Mouse (Mus musculus) R1 (cell line): ENCODE measurements around the gene Gm10719.
"Not testable (repeated sequence)": the region's sequence is repeated elsewhere in the genome, so short reads cannot be mapped to it uniquely, and the experiment has no call there.

Source experiments
- DNase-seq: peaks from one replicate; pipeline ENCODE4 v3.0.0-alpha.2; 2018; ENCODE audit warnings: low read depth, low spot score

The Gm10719 gene

DNA sequence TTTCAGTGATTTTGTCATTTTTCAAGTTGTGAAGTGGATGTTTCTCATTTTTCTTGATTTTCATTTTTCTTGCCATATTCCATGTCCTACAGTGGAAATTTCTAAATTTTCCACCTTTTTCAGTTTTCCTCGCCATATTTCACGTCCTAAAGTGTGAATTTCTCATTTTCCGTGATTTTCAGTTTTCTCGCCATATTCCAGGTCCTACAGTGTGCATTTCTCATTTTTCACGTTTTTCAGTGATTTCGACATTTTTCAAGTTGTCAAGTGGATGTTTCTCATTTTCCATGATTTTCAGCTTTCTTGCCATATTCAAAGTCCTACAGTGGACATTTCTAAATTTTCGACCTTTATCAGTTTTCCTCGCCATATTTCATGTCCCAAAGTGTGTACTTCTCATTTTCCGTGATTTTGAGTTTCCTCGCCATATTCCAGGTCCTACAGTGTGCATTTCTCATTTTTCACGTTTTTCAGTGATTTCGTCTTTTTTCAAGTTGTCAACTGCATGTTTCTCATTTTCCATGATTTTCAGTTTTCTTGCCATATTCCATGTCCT lies 7.8 kb downstream of the Gm10719 start, which contains the start of gene Gm10717:
Gene Gm10717 (plus strand): TSS at position 506 of the 556 bp plus-strand sequence.
- not testable (repeated sequence) for DNase-seq

GRCm38 (mm10) chr9:3025653-3026052 lies 8.4 kb downstream of the Gm10719 start:
- not testable (repeated sequence) for DNase-seq

- DNase-seq, result not testable (repeated sequence)
Measured at GRCm38 (mm10) chr9:3026136-3026535, 8.9 kb downstream of the Gm10719 start.

GRCm38 (mm10) chr9:3026741-3027140 lies 9.5 kb downstream of the Gm10719 start:
- DNase-seq, result not testable (repeated sequence)

GRCm38 (mm10) chr9:3027200-3027599 lies 10.0 kb downstream of the Gm10719 start:
- DNase-seq, result peak; percentile 76

DNA sequence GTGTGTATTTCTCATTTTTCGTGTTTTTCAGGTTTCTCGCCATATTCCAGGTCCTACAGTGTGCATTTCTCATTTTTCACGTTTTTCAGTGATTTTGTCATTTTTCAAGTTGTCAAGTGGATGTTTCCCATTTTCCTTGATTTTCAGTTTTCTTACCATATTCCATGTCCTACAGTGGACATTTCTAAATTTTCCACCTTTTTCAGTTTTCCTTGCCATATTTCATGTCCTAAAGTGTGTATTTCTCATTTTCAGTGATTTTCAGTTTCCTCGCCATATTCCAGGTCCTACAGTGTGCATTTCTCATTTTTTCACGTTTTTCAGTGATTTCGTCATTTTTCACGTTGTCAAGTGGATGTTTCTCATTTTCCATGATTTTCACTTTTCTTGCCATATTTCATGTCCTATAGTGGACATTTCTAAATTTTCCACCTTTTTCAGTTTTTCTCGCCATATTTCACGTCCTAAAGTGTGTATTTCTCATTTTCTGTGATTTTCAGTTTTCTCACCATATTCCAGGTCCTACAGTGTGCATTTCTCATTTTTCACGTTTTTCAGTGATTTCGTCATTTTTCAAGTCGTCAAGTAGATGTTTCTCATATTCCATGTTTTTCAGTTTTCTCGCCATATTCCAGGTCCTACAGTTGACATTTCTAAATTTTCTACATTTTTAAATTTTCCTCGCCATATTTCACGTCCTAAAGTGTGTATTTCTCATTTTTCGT lies 12.2 kb downstream of the Gm10719 start:
- not testable (repeated sequence) for DNase-seq

DNA sequence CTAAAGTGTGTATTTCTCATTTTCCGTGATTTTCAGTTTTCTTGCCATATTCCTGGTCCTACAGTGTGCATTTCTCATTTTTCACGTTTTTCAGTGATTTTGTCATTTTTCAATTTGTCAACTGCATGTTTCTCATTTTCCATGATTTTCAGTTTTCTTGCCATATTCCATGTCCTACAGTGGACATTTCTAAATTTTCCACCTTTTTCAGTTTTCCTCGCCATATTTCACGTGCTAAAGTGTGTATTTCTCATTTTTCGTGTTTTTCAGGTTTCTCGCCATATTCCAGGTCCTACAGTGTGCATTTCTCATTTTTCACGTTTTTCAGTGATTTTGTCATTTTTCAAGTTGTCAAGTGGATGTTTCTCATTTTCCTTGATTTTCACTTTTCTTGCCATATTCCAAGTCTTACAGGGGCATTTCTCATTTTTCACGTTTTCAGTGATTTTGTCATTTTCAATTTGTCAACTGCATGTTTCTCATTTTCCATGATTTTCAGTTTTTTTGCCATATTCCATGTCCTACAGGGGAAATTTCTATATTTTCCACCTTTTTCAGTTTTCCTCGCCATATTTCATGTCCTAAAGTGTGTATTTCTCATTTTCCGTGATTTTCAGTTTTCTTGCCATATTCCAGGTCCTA lies 13.6 kb downstream of the Gm10719 start:
- DNase-seq, result peak; percentile 96

DNA sequence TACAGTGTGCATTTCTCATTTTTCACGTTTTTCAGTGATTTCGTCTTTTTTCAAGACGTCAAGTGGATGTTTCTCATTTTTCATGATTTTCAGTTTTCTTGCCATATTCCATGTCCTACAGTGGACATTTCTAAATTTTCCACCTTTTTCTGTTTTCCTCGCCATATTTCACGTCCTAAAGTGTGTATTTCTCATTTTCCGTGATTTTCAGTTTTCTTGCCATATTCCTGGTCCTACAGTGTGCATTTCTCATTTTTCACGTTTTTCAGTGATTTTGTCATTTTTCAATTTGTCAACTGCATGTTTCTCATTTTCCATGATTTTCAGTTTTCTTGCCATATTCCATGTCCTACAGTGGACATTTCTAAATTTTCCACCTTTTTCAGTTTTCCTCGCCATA lies 17.1 kb downstream of the Gm10719 start, which contains the start of gene Gm17535:
Gene Gm17535 (plus strand): TSS at position 301 of the 400 bp plus-strand sequence.
- not testable (repeated sequence) for DNase-seq

DNA sequence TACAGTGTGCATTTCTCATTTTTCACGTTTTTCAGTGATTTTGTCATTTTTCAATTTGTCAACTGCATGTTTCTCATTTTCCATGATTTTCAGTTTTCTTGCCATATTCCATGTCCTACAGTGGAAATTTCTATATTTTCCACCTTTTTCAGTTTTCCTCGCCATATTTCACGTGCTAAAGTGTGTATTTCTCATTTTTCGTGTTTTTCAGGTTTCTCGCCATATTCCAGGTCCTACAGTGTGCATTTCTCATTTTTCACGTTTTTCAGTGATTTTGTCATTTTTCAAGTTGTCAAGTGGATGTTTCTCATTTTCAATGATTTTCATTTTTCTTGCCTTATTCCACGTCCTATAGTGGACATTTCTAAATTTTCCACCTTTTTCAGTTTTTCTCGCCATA lies 19.4 kb downstream of the Gm10719 start, which contains the start of gene Gm10715:
Gene Gm10715 (plus strand): TSS at position 301 of the 400 bp plus-strand sequence.
- not testable (repeated sequence) for DNase-seq

- peak; percentile 33 for DNase-seq
Measured at GRCm38 (mm10) chr9:3038161-3038560, 21.0 kb downstream of the Gm10719 start.
